Mouse (Mus musculus): ENCODE measurements around the gene Dnah9. TPM values are rescaled to one million over a fixed set of nuclear protein-coding genes. Genes with fewer than 3 reads are reported as not detected.
A peak's percentile ranks its signal among the peaks of the same experiment; 100 is the strongest.

Dnah9 gene
- polyA plus RNA-seq, 1 experiment, result not detected

- Histone ChIP-seq H3K36me3 (ENCODE audit: control insufficient read depth, insufficient read depth, low read length, poor library complexity, severe bottlenecking) (no peaks in the 10 kb centered on the region), H3K27me3 (ENCODE audit: control insufficient read depth, insufficient read depth, low read length, poor library complexity, severe bottlenecking) (no peaks in the 10 kb centered on the region), H3K27ac (ENCODE audit: insufficient read depth, low read length) (no peak overlapping the region), H3K9me3 (replicated peaks; ENCODE audit: control insufficient read depth, insufficient read depth, low read length, poor library complexity, severe bottlenecking) (no peaks in the 10 kb centered on the region), H3K4me1 (ENCODE audit: control insufficient read depth, insufficient read depth, low read length) (no peaks in the 10 kb centered on the region), H3K9ac (ENCODE audit: low read depth, poor library complexity, severe bottlenecking) (no peak overlapping the region), H3K4me3 (ENCODE audit: low read depth, low read length) (no peak overlapping the region)
- TF ChIP-seq CTCF (IDR thresholded peaks at IDR 0.05; ENCODE audit: low read depth, low read length) (peak; percentile 22), POLR2A (IDR thresholded peaks at IDR 0.05; ENCODE audit: insufficient read depth, low read length) (no peak), EP300 (IDR thresholded peaks at IDR 0.05; ENCODE audit: insufficient read depth, low read depth, low read length) (no peak)
Measured at GRCm38 (mm10) chr11:65918480-65919236, 249.7 kb downstream of the Dnah9 start.

GRCm38 (mm10) chr11:65909195-65909594 is 259.2 kb downstream of the Dnah9 start:
- no peak overlapping the region for H3K27ac ChIP-seq (ENCODE audit: insufficient read depth, low read length)
- H3K27me3 ChIP-seq (ENCODE audit: control insufficient read depth, insufficient read depth, low read length, poor library complexity, severe bottlenecking), result no peaks in the 10 kb centered on the region
- no peaks in the 10 kb centered on the region for H3K4me1 ChIP-seq (ENCODE audit: control insufficient read depth, insufficient read depth, low read length)
- no peak for TF ChIP-seq POLR2A (IDR thresholded peaks at IDR 0.05; ENCODE audit: insufficient read depth, low read length)
- no peak for TF ChIP-seq EP300 (IDR thresholded peaks at IDR 0.05; ENCODE audit: insufficient read depth, low read depth, low read length)
- TF ChIP-seq CTCF (IDR thresholded peaks at IDR 0.05; ENCODE audit: low read depth, low read length), result no peak
- H3K36me3 ChIP-seq (ENCODE audit: control insufficient read depth, insufficient read depth, low read length, poor library complexity, severe bottlenecking), result no peaks in the 10 kb centered on the region
- no peaks in the 10 kb centered on the region for H3K9me3 ChIP-seq (replicated peaks; ENCODE audit: control insufficient read depth, insufficient read depth, low read length, poor library complexity, severe bottlenecking)
- H3K4me3 ChIP-seq (ENCODE audit: low read depth, low read length), result no peak overlapping the region
- no peak overlapping the region for H3K9ac ChIP-seq (ENCODE audit: low read depth, poor library complexity, severe bottlenecking)

GRCm38 (mm10) chr11:65905487-65905886 is 262.9 kb downstream of the Dnah9 start:
- H3K9ac ChIP-seq (ENCODE audit: low read depth, poor library complexity, severe bottlenecking), result no peak overlapping the region
- no peak for TF ChIP-seq CTCF (IDR thresholded peaks at IDR 0.05; ENCODE audit: low read depth, low read length)
- no peak for TF ChIP-seq EP300 (IDR thresholded peaks at IDR 0.05; ENCODE audit: insufficient read depth, low read depth, low read length)
- no peak for TF ChIP-seq POLR2A (IDR thresholded peaks at IDR 0.05; ENCODE audit: insufficient read depth, low read length)
- no peak overlapping the region for H3K27ac ChIP-seq (ENCODE audit: insufficient read depth, low read length)
- no peaks in the 10 kb centered on the region for H3K36me3 ChIP-seq (ENCODE audit: control insufficient read depth, insufficient read depth, low read length, poor library complexity, severe bottlenecking)
- H3K4me3 ChIP-seq (ENCODE audit: low read depth, low read length), result no peak overlapping the region
- no peaks in the 10 kb centered on the region for H3K9me3 ChIP-seq (replicated peaks; ENCODE audit: control insufficient read depth, insufficient read depth, low read length, poor library complexity, severe bottlenecking)
- H3K4me1 ChIP-seq (ENCODE audit: control insufficient read depth, insufficient read depth, low read length), result no peaks in the 10 kb centered on the region
- no peaks in the 10 kb centered on the region for H3K27me3 ChIP-seq (ENCODE audit: control insufficient read depth, insufficient read depth, low read length, poor library complexity, severe bottlenecking)

GRCm38 (mm10) chr11:65903944-65904343 is 264.4 kb downstream of the Dnah9 start:
- Histone ChIP-seq H3K4me1 (ENCODE audit: control insufficient read depth, insufficient read depth, low read length) (no peaks in the 10 kb centered on the region), H3K36me3 (ENCODE audit: control insufficient read depth, insufficient read depth, low read length, poor library complexity, severe bottlenecking) (no peaks in the 10 kb centered on the region), H3K9me3 (replicated peaks; ENCODE audit: control insufficient read depth, insufficient read depth, low read length, poor library complexity, severe bottlenecking) (no peaks in the 10 kb centered on the region), H3K9ac (ENCODE audit: low read depth, poor library complexity, severe bottlenecking) (no peak overlapping the region), H3K27ac (ENCODE audit: insufficient read depth, low read length) (no peak overlapping the region), H3K27me3 (ENCODE audit: control insufficient read depth, insufficient read depth, low read length, poor library complexity, severe bottlenecking) (no peaks in the 10 kb centered on the region), H3K4me3 (ENCODE audit: low read depth, low read length) (no peak overlapping the region)
- TF ChIP-seq EP300 (IDR thresholded peaks at IDR 0.05; ENCODE audit: insufficient read depth, low read depth, low read length), result no peak
- no peak for TF ChIP-seq POLR2A (IDR thresholded peaks at IDR 0.05; ENCODE audit: insufficient read depth, low read length)
- no peak for TF ChIP-seq CTCF (IDR thresholded peaks at IDR 0.05; ENCODE audit: low read depth, low read length)

- no peaks in the 10 kb centered on the region; the same call in 1 of the 2 replicates for H3K27me3 ChIP-seq (ENCODE audit: control insufficient read depth, insufficient read depth, low read length, poor library complexity, severe bottlenecking)
- H3K4me3 ChIP-seq (ENCODE audit: low read depth, low read length), result no peak overlapping the region
- TF ChIP-seq POLR2A (IDR thresholded peaks at IDR 0.05; ENCODE audit: insufficient read depth, low read length) (no peak), CTCF (IDR thresholded peaks at IDR 0.05; ENCODE audit: low read depth, low read length) (no peak), EP300 (IDR thresholded peaks at IDR 0.05; ENCODE audit: insufficient read depth, low read depth, low read length) (no peak)
- H3K9me3 ChIP-seq (replicated peaks; ENCODE audit: control insufficient read depth, insufficient read depth, low read length, poor library complexity, severe bottlenecking), result no peaks in the 10 kb centered on the region
- H3K9ac ChIP-seq (ENCODE audit: low read depth, poor library complexity, severe bottlenecking), result no peak overlapping the region
- no peaks in the 10 kb centered on the region for H3K36me3 ChIP-seq (ENCODE audit: control insufficient read depth, insufficient read depth, low read length, poor library complexity, severe bottlenecking)
- H3K27ac ChIP-seq (ENCODE audit: insufficient read depth, low read length), result no peak overlapping the region
- no peaks in the 10 kb centered on the region for H3K4me1 ChIP-seq (ENCODE audit: control insufficient read depth, insufficient read depth, low read length)
Measured at GRCm38 (mm10) chr11:65881465-65881864, 286.9 kb downstream of the Dnah9 start.

- Histone ChIP-seq H3K9ac (ENCODE audit: low read depth, poor library complexity, severe bottlenecking) (no peak overlapping the region), H3K9me3 (replicated peaks; ENCODE audit: control insufficient read depth, insufficient read depth, low read length, poor library complexity, severe bottlenecking) (no peaks in the 10 kb centered on the region), H3K4me3 (ENCODE audit: low read depth, low read length) (no peak overlapping the region), H3K36me3 (ENCODE audit: control insufficient read depth, insufficient read depth, low read length, poor library complexity, severe bottlenecking) (no peaks in the 10 kb centered on the region), H3K27ac (ENCODE audit: insufficient read depth, low read length) (no peak overlapping the region), H3K4me1 (ENCODE audit: control insufficient read depth, insufficient read depth, low read length) (no peaks in the 10 kb centered on the region), H3K27me3 (ENCODE audit: control insufficient read depth, insufficient read depth, low read length, poor library complexity, severe bottlenecking) (no peaks in the 10 kb centered on the region)
- no peak for TF ChIP-seq POLR2A (IDR thresholded peaks at IDR 0.05; ENCODE audit: insufficient read depth, low read length)
- no peak for TF ChIP-seq EP300 (IDR thresholded peaks at IDR 0.05; ENCODE audit: insufficient read depth, low read depth, low read length)
- no peak for TF ChIP-seq CTCF (IDR thresholded peaks at IDR 0.05; ENCODE audit: low read depth, low read length)
Measured at GRCm38 (mm10) chr11:65877146-65877775, 291.1 kb downstream of the Dnah9 start.

Measured in ES-Bruce4 (cell line).